Mouse (Mus musculus) ES-E14 (cell line): Measurements from ENCODE around the gene Phkb. TPM values are rescaled to one million over a fixed set of nuclear protein-coding genes. Genes with fewer than 3 reads are reported as not detected.

Source experiments
- DNase-seq: peaks from one replicate; pipeline ENCODE4 v3.0.0-alpha.2; 2013; ENCODE audit warnings: low read depth, low spot score
- H3K27ac ChIP-seq: 2 replicates; pipeline ENCODE4 v1.5.1; 2012; ENCODE audit warnings: low read depth, mild to moderate bottlenecking, low read length, moderate library complexity, mixed read lengths; ENCODE audit not compliant: poor library complexity, insufficient read depth, severe bottlenecking
- H3K36me3 ChIP-seq: 2 replicates; pipeline ENCODE4 v1.6.1; 2012; ENCODE audit warnings: mild to moderate bottlenecking, low read length, moderate library complexity, mixed read lengths; ENCODE audit not compliant: control insufficient read depth, poor library complexity, insufficient read depth, severe bottlenecking
- H3K4me1 ChIP-seq, 2 experiments: fragments of 150-350 bp in 1 of 2; sonication (generic) in 1 of 2; 2 replicates each; pipeline ENCODE4 v1.6.1; 2012; ENCODE audit warnings: low read length in 2 of 2, mild to moderate bottlenecking in 1 of 2, mixed read lengths in 1 of 2; ENCODE audit not compliant: control insufficient read depth in 2 of 2, insufficient read depth in 2 of 2, poor library complexity in 1 of 2
- H3K4me3 ChIP-seq, 2 experiments: fragments of 150-350 bp in 1 of 2; sonication (generic) in 1 of 2; 2 replicates each; pipeline ENCODE4 v1.5.1; 2012; ENCODE audit warnings: low read length in 2 of 2, low read depth in 1 of 2, mild to moderate bottlenecking in 1 of 2, mixed read lengths in 1 of 2; ENCODE audit not compliant: insufficient read depth in 1 of 2, poor library complexity in 1 of 2, severe bottlenecking in 1 of 2
- H3K9ac ChIP-seq: 2 replicates; pipeline ENCODE4 v1.6.1; 2012; ENCODE audit warnings: low read depth, mild to moderate bottlenecking, low read length, mixed read lengths; ENCODE audit not compliant: poor library complexity, insufficient read depth, severe bottlenecking
- H3K9me3 ChIP-seq: fragments of 150-350 bp; sonication (generic); 2 replicates; pipeline ENCODE4 v1.6.1; 2012; ENCODE audit warnings: low read depth, mild to moderate bottlenecking, low read length; ENCODE audit not compliant: control insufficient read depth, insufficient read depth
- CHD2 ChIP-seq: IDR thresholded peaks from 2 replicates; pipeline ENCODE4 v1.6.1; 2014; ENCODE audit warnings: mild to moderate bottlenecking, low read depth, low read length, inconsistent platforms
- HCFC1 ChIP-seq: IDR thresholded peaks from 2 replicates; pipeline ENCODE4 v1.6.1; 2012; ENCODE audit warnings: low read length, inconsistent platforms, borderline replicate concordance; ENCODE audit not compliant: insufficient read depth
- MAFK ChIP-seq: IDR thresholded peaks from 2 replicates; pipeline ENCODE4 v1.6.1; 2014; ENCODE audit warnings: mild to moderate bottlenecking, low read depth, low read length, inconsistent platforms; ENCODE audit not compliant: insufficient read depth
- ZC3H11A ChIP-seq: IDR thresholded peaks from 2 replicates; pipeline ENCODE4 v1.6.1; 2012; ENCODE audit warnings: low read depth, mild to moderate bottlenecking, inconsistent platforms, low read length, borderline replicate concordance
- ZNF384 ChIP-seq: IDR thresholded peaks from 2 replicates; pipeline ENCODE4 v1.6.1; 2012; ENCODE audit warnings: low read depth, low read length, inconsistent platforms
- in situ Hi-C, 2 experiments: fragments of 600-800 bp; cut with MboI; formaldehyde crosslinking; loops; one replicate each; pipeline ENCODE4 v1.15.1; 2025; ENCODE audit warnings: low sequenced_read_pairs in 2 of 2, inconsistent platforms in 1 of 2; ENCODE audit not compliant: unreplicated experiment in 2 of 2
- total RNA-seq: library from RNA; depleted of rRNA; stranded (reverse); fragments of 300-350 nt; gene quantifications from 2 replicates; pipeline ENCODE4 v1.2.3, GENCODE M21; 2012

Gene Phkb
- total RNA-seq, 1 experiment = 28.1 TPM

DNA sequence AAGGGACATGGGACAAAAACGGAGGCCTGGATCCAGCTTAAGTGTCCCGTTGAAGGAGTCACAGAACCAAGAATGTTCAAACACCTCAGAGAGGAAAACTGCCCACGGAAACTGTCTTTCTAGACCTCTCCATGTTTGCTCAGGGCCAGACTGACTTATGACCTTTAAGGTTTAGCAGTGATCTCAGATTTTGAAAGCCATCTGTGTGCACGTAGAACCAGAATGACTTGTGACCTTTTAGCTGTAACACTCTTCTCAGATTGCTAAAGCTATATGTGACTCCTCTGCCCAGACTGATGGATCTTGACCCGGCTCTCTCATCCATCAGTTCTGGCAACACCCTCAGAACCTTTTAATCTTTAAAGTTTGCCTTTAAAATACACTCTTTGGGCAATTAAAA is 19.9 kb downstream of the Phkb start:
- in situ Hi-C loops = no loop called here
- no peak for DNase-seq
- TF ChIP-seq ZNF384 = no peak
- no peak for TF ChIP-seq CHD2
- no peak for TF ChIP-seq ZC3H11A
- TF ChIP-seq MAFK = no peak
- TF ChIP-seq HCFC1 = no peak
- H3K36me3 ChIP-seq = no peaks in the 10 kb centered on the region
- no peak overlapping the region for H3K4me3 ChIP-seq
- no peaks in the 10 kb centered on the region for H3K9me3 ChIP-seq
- H3K27ac ChIP-seq = no peak overlapping the region
- H3K4me1 ChIP-seq = no peaks in the 10 kb centered on the region
- H3K9ac ChIP-seq = no peak overlapping the region

DNA sequence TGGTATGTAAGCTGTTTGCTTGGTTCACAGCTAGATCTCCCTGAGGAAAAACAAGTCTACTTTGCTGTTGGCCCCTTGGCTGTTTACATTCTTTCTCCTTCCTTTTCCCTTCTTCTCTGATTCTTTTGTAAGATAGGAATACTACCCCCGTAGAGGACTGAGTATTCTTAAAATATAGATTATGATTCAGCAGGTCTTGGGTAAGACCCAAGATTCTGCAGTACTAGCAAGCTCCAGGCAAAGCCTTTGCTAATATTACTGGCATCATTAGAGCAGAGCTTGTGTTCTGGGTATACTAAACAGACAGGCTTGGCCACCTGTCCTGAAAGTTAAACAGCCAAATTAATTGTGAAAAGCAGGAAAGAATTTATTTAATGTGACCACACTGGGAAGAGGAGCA is 21.6 kb downstream of the Phkb start:
- in situ Hi-C loops = no loop called here
- no peak for DNase-seq
- TF ChIP-seq ZNF384 (no peak), MAFK (no peak), HCFC1 (no peak), CHD2 (no peak), ZC3H11A (no peak)
- Histone ChIP-seq H3K36me3 (no peaks in the 10 kb centered on the region), H3K4me1 (no peaks in the 10 kb centered on the region), H3K9ac (no peak overlapping the region), H3K4me3 (no peak overlapping the region), H3K9me3 (no peaks in the 10 kb centered on the region), H3K27ac (no peak overlapping the region)

DNA sequence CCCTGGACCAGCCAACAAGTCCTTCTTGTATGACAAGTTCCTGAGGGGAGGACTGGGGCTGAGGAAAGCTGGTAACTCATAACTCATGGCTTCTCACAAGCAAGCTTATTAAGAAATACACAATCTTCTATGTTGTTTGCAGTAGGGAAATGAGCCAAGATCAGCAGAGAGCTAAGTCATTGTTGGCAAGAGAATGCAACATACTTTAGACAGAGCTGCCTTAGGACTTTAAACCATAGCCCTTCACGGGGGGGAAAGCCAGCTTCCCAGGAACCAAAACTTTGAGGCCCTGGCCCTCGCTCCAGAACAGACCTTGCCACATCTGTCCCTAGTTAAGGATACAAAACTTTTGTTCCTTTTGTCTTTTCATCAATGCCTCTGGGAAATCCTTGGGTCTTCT is 30.9 kb downstream of the Phkb start:
- TF ChIP-seq ZNF384 = no peak
- TF ChIP-seq MAFK = no peak
- TF ChIP-seq CHD2 = no peak
- TF ChIP-seq ZC3H11A = no peak
- TF ChIP-seq HCFC1 = no peak
- no peak for DNase-seq
- Histone ChIP-seq H3K4me1 (0 out of 4 replicates have a peak, but pooled peaks cover 0 to 1% of the 10 kb centered on the region in 2 experiments), H3K36me3 (no peaks in the 10 kb centered on the region), H3K27ac (no peak overlapping the region), H3K9me3 (no peaks in the 10 kb centered on the region), H3K4me3 (no peak overlapping the region), H3K9ac (no peak overlapping the region)
- in situ Hi-C loops = no loop called here

DNA sequence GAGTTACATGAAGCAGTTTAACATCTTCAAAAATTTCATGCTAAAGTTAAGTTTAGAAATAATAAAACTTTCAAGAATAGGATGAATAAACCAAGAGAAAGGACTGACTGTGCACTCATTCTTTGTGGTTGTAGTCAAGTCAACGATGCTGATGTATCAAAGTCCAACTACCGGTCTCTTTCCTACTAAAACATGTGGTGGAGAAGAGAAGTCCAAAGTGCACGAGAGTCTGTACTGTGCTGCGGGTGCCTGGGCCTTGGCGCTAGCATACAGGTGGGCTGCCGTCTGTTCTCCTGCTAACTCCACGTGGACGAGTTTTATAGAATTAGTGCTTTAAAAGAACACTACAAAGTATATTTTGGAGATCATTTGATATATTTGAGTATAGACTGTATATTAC is 37.2 kb downstream of the Phkb start:
- Histone ChIP-seq H3K4me3 (no peak overlapping the region), H3K36me3 (no peaks in the 10 kb centered on the region; the same call in 1 of the 2 replicates), H3K9ac (no peak overlapping the region), H3K4me1 (0 out of 4 replicates have a peak, but pooled peaks cover 0 to 1% of the 10 kb centered on the region in 2 experiments), H3K27ac (no peak overlapping the region), H3K9me3 (no peaks in the 10 kb centered on the region)
- DNase-seq = no peak
- TF ChIP-seq ZNF384 = no peak
- no peak for TF ChIP-seq HCFC1
- TF ChIP-seq CHD2 = no peak
- TF ChIP-seq MAFK = no peak
- in situ Hi-C loops = no loop called here

DNA sequence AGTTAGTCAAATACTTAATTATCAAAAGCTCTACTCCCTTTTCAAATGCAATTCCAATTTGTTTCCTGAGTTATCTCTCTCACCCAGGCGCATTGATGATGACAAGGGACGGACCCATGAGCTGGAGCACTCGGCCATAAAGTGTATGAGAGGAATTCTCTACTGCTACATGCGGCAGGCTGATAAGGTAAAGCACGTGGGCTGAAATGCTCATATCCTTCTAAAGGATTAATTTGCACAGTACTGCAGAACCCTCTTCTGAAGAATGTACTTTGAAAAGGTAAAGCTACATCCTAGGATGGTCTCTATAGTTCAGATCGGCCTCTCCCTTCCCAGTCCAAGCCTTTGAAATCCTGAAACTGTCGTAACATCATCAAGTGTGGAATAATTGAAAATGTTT is 38.9 kb downstream of the Phkb start:
- Histone ChIP-seq H3K9me3 (no peaks in the 10 kb centered on the region), H3K4me3 (no peak overlapping the region), H3K9ac (no peak overlapping the region), H3K27ac (no peak overlapping the region), H3K36me3 (no peaks in the 10 kb centered on the region; the same call in 1 of the 2 replicates), H3K4me1 (no peaks in the 10 kb centered on the region)
- no peak for DNase-seq
- in situ Hi-C loops = no loop called here
- TF ChIP-seq CHD2 (no peak), MAFK (no peak), ZC3H11A (no peak), HCFC1 (no peak), ZNF384 (no peak)
